Mouse (Mus musculus) hematopoietic stem cell, adult 5-6 weeks (primary cell): ENCODE data around the gene Flt1. TPM values are rescaled to one million over a fixed set of nuclear protein-coding genes. Genes with fewer than 3 reads are reported as not detected.

Experiments
- ATAC-seq, 2 experiments: fragments of 125-278 bp in 1 of 2; replicated peaks in 1 of 2; 2 replicates each; pipeline ENCODE4 v1.8.0; 2016 to 2017; ENCODE audit warnings: inconsistent platforms in 2 of 2, mild to moderate bottlenecking in 2 of 2, moderate number of reproducible peaks in 2 of 2, low read depth in 1 of 2, moderate TSS enrichment in 1 of 2; ENCODE audit not compliant: low FRiP score in 2 of 2, poor library complexity in 2 of 2, severe bottlenecking in 2 of 2, insufficient read depth in 1 of 2, low TSS enrichment in 1 of 2
- total RNA-seq: library from RNA; stranded (forward); fragments of 172-1452, 232-1000 nt; gene quantifications from 2 replicates; pipeline ENCODE4 v1.2.3, GENCODE M21; 2017

Gene Flt1
- total RNA-seq, 1 experiment from 2014 or later, result 0.05 TPM

DNA sequence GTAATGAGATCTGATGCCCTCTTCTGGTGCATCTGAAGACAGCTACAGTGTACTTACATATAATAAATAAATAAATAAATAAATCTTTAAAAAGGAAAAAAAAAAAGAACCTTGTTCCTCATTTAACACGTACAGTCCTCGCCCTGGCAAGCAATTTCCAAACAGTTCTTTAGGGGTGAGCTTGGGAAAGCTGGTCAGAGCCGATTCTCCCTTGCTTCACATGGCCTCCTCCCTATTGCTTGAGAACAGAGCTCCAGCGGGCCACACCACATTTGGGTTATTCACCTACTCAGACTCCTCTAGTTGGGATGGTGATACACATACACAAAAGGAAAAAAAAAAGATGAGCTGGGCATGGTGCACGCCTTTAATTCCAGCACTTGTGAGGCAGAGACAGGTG is 85.9 kb downstream of the Flt1 start:
- ATAC-seq, result no peak

DNA sequence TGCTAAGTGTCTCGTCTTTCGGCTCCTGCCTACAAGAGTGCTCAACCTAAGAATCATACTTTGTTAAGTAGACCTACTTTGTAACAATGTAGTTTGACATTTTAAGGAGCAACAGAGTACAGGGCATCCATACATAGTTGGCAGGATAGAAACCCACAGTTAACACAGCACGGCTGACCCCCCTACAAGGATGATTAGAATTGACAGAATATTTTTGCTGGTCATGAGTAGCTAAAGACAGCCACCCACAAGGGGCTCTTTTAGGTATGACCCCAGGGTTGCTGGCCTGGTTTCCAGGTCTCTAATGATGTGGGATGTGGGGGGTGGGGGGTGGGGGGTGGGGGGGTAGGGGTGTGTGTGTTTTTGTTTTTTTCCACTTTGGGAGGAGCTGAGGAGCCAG is 89.1 kb downstream of the Flt1 start:
- ATAC-seq, result no peak

- no peak for ATAC-seq
These were observed 89.9 kb downstream of the Flt1 start for GRCm38 (mm10) chr5:147635883-147636282.

GRCm38 (mm10) chr5:147634016-147634415 is 91.8 kb downstream of the Flt1 start:
- ATAC-seq, result no peak

GRCm38 (mm10) chr5:147632716-147633115 is 93.1 kb downstream of the Flt1 start:
- ATAC-seq, result no peak

DNA sequence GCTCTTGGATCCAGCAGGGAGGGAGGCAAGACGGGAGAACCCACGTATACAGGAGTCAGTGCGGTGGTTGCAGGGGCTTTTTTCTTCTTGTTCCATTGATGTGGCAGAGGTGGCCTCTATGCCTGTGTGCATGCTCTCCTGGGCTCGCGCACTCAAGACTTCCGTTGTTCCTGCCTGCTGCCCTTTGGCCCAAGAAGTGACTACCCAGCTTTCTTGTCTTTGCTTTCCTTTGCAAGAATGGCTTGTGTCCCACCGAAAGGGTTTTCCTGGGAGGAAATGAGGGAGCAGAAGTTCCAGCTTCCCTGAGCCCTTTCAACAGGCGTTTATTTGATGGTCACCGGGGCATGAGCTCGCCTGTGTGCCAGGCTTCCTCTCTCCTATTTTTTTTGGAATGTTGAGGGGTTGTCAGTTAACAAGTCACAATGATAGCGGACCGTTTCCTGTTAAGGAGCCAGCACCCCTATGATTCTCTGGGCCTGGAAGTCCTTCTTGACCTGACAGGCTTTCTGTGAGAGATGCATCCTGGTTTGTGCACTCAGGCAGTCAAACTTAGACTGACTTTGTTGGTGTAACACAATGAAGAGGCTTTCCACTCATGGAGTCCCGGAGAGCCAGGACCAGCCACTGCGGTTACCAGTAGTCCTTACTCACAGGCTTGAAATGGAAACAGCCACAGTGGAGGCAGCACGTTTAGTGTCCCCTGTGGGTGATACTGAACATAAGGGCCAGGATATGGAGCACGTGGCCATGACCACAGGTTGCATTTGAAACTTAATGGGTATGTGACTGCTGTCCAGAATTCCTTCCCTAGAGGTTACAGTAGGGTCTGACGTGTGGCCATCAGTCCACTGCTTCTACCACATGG is 95.2 kb downstream of the Flt1 start:
- ATAC-seq, result no peak

DNA sequence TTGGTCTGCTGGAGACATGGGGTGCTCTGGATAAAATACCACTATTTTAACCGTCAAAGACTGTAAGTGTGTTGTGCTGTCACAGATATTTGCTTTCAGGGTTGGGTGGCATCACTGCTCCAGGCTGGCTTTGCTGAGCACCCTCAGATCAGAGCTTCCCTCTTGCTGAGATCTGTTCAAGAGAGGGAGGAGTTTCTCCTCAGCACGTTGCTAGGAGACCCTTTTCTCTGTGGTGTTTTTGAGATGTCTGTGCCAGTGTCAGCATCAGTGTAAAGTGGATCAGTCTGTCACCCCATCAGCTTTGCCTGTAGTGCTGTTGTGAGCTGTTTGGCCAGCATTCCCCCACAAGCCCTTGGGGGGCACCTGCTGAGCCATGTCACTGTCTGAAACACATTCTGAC is 98.9 kb downstream of the Flt1 start:
- ATAC-seq, result no peak

DNA sequence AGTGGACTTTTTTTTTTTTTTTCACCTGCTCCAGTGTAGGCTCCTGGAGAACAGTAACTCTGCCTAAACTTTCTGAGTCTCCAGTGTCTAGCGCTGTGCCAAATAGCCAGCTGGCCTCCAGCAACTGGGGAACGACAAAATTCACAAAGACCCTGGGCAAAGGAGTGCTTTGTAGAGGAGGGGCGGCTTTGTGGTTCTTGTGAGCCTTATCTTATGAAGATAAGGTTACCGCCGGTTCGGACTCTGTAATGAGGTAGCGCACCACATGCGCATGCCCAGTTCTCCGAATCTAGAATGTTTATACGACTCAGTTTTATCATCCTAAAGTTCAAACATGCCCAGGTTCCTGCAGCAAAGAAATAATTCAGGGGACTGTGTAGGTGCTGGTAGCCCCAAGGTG is 102.1 kb downstream of the Flt1 start:
- ATAC-seq, result no peak

DNA sequence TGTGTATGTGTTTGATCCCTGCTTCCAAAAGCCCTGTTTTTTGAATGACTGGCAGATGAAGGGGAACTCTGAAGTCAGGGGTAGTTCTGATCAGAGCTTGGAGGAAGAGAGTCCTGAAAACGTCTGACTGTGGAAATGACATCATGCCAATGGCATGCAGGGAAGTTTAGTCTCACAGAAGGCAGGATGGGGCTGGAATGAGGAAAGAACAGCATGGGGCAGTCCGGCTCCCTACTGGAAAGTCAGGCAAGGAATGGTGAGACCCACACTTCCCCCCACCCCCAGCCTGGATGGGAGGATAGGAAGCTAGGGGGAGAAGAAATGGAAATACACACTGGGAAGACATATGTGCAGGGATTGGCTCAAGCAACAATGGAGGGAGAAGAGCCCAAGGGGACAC is 105.6 kb downstream of the Flt1 start:
- ATAC-seq, result no peak

DNA sequence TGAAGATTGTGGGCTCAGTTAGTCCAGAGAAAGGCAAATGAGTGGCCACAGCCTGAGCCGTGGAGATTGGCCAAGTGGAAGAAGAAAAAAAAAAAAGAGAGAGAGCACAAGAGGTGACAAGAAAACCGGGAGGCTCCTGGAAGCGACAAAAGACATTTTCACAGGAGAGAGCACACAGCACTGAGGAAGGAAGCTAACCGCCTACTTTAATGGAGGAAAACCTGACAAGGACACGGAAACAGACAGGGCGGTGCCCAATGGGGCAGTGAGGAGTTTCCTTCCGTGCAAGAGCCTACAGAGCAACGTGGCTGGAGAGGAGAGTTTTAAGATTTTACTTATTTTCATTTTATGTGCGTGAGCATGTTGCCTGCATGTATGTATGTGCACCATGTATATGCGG is 107.6 kb downstream of the Flt1 start:
- ATAC-seq, result no peak

GRCm38 (mm10) chr5:147616450-147616849 is 109.4 kb downstream of the Flt1 start:
- ATAC-seq, result no peak

DNA sequence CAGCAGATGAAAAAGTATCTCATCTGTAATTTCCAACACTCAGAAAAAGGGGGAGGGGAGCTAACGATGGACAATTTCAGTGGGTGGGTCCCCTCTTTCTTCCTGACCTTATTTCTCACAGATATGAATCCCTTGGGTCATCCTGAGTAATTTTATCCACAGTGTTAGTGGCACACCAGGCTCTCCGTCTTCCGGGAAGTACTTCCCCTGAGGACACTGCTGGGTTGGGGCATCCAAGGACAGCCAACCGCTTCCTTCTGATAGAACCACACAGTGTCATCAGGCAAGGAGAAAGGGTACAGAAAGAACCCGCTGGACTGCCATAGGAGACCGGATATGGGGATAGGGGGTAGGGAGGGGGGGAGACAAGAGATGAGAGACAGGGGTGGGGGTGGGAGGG is 111.2 kb downstream of the Flt1 start:
- no peak for ATAC-seq

- ATAC-seq, result peak in 1 of 2 experiments; percentile 66; a peak in 2 of 4 replicates
These were observed 114.5 kb downstream of the Flt1 start for GRCm38 (mm10) chr5:147611348-147611747.

- peak in 1 of 2 experiments; percentile 35; a peak in 1 of 4 replicates for ATAC-seq
These were observed 118.4 kb downstream of the Flt1 start for GRCm38 (mm10) chr5:147607256-147607975.

DNA sequence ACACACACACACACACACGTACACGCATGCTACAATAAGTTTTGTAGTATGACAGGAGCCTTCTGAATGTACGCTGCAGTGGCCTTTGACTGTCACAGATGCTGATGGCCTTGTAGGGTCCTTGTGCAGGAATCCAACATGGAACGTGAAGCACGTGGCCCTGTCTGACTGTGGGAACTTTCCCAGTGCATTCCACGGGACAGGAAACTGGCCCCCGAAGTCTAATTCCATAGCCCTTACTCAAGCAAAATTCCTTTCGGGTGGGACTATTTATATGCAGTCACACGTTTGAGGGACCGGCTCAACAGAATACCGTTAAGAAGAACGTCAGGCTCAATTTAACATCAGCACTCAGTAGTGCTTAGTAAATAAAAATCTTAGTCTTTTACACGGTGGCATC is 119.1 kb downstream of the Flt1 start:
- ATAC-seq, result no peak

- ATAC-seq, result no peak
These were observed 124.1 kb downstream of the Flt1 start for GRCm38 (mm10) chr5:147601460-147602360.

DNA sequence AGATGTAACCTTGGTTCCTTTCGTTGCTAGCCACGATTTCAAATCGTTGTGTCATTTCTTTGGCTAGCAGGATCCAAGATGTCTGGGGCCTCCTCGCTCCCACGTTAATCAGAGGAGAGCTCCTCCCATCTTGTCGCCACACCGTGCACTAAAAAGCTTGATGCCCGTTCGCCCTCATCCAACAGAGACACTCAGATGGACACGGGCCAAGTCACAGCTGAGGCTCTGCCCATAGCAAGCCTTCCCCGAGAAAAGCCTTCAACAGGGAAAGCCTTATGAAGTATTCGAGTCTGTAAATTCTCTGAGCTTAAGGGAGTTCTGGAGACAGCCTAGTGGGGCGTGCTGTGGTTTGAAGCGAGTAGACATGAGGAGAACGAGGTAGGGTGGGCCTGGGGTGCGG is 128.0 kb downstream of the Flt1 start:
- no peak for ATAC-seq

DNA sequence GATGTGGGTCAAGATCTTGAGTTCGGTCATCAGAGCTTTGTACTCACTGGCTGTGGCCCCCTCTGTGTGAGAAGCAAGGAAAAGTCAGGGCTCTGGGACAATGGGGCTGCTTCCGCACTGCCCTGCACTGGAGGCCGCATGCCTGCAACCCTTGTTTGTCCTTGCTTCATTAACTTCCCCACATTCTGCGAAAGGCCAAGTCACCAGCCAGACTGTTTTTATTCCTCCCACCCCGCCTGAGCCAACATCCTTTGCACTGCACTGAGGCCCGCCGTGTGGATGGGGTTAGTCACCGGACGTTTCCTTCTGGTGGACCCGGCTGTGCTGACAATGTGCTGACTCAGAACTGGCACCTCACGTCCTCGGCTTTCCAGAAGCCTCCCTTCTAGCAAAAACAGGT is 136.0 kb downstream of the Flt1 start:
- peak; percentile 83 to 85 for ATAC-seq
